Mouse (Mus musculus) gastrocnemius, postnatal 14 days (tissue): ENCODE measurements around the gene Mcat. TPM values are rescaled to one million over a fixed set of nuclear protein-coding genes. Genes with fewer than 3 reads are reported as not detected.
A peak's percentile ranks its signal among the peaks of the same experiment; 100 is the strongest.

Experiments used
- DNase-seq: peaks from one replicate; pipeline ENCODE4 v3.0.0; 2021; ENCODE audit warnings: mixed read lengths
- intact Hi-C: fragments of 180-260 bp; cut with DNase I; formaldehyde crosslinking; loops from one replicate; pipeline ENCODE4 v1.15.1; 2025; ENCODE audit warnings: low total_unique reads
- total RNA-seq, 2 experiments: library from RNA; stranded (reverse); gene quantifications; 2 replicates each; pipeline ENCODE4 v1.2.3; 2021

Gene Mcat
- total RNA-seq, 2 experiments from 2014 or later = 20.4 to 21.9 TPM

GRCm38 (mm10) chr15:83583419-83584156, 20.0 kb upstream of the Mcat start:
- intact Hi-C loops = no loop called here
- DNase-seq = peak; percentile 50

GRCm38 (mm10) chr15:83582931-83583330, 19.3 kb upstream of the Mcat start:
- intact Hi-C loops = no loop called here
- DNase-seq = no peak

DNA sequence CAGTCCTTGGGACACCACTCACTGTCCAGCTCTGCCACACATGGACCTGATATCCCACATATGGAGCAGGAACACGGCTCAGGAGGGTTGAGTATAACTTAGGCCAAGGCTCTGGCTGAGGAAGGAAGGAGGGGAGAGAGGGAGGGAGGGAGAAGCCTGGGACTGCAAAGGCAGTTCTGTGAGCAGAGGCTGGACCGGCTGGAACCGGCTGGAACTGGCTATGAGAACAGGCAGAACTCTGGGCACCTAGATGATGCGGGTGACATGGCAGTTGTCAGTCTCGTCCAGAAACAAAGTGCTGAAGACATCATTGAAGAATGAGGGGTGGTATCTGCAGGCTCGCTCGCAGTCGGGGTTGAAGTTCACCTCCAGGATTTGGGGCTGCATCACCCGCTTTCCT, 13.1 kb upstream of the Mcat start:
- intact Hi-C loops = no loop called here
- no peak for DNase-seq

GRCm38 (mm10) chr15:83575543-83575942, 12.0 kb upstream of the Mcat start:
- no peak for DNase-seq
- intact Hi-C loops = no loop called here

- intact Hi-C loops = no loop called here
- no peak for DNase-seq
Measured at GRCm38 (mm10) chr15:83574731-83575351, 11.3 kb upstream of the Mcat start.

GRCm38 (mm10) chr15:83573606-83574005, 10.0 kb upstream of the Mcat start:
- intact Hi-C loops = no loop called here
- DNase-seq = no peak

DNA sequence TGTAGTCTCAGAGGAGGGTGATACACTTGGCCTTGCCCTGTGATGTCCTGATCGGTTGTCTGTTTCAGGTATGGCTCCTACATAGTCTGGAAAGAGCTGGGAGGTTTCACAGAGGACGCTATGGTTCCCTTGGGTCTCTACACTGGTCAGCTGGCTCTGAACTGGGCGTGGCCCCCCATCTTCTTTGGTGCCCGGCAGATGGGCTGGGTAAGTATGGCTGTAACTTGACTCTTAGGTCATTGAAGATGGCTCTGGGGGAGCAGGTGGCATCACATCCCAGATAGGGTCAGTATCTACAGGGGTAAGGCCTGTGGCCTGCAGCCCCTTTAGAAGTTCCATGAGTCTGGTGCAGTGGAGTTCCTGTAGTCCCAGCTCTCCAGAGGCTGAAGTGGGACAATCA, 8.5 kb upstream of the Mcat start:
- DNase-seq = no peak
- intact Hi-C loops = no loop called here

GRCm38 (mm10) chr15:83571636-83572035, 8.0 kb upstream of the Mcat start:
- intact Hi-C loops = no loop called here
- no peak for DNase-seq

GRCm38 (mm10) chr15:83570641-83571040, 7.1 kb upstream of the Mcat start:
- intact Hi-C loops = no loop called here
- no peak for DNase-seq

- intact Hi-C loops = no loop called here
- DNase-seq = no peak
Measured at GRCm38 (mm10) chr15:83569682-83570081, 6.1 kb upstream of the Mcat start.

- intact Hi-C loops = no loop called here
- DNase-seq = no peak
Measured at GRCm38 (mm10) chr15:83568544-83568943, 5.0 kb upstream of the Mcat start.

- intact Hi-C loops = no loop called here
- no peak for DNase-seq
Measured at GRCm38 (mm10) chr15:83567728-83568127, 4.1 kb upstream of the Mcat start.

GRCm38 (mm10) chr15:83566006-83566405, 2.4 kb upstream of the Mcat start:
- no peak for DNase-seq
- intact Hi-C loops = no loop called here

DNA sequence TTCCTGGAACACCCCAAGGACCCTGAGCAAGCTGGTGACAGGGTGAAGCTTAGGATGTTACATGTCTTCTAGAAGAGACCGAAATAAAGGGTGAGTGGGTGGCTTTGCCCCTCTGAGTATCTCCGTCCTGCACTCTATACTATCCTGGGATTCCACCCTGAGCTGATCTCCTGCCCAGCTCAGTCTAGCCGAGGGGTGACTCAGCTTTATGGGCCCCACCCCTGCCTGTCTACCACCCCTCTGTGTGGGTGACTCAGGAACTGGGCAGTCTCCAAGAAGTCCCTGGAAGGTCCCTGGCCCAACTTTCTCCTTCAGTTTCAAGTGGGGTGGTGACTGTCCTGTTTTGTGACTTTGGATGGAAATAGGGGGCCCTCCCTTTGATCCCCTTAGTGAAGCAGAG, 1.8 kb upstream of the Mcat start:
- peak; percentile 49 for DNase-seq
- intact Hi-C loops = no loop called here

GRCm38 (mm10) chr15:83563857-83564651, 467 bp upstream of the Mcat start:
- intact Hi-C loops = no loop called here
- DNase-seq = no peak

- intact Hi-C loops = no loop called here
- DNase-seq = peak; percentile 90
Measured at GRCm38 (mm10) chr15:83562626-83563270, 839 bp downstream of the Mcat start.

DNA sequence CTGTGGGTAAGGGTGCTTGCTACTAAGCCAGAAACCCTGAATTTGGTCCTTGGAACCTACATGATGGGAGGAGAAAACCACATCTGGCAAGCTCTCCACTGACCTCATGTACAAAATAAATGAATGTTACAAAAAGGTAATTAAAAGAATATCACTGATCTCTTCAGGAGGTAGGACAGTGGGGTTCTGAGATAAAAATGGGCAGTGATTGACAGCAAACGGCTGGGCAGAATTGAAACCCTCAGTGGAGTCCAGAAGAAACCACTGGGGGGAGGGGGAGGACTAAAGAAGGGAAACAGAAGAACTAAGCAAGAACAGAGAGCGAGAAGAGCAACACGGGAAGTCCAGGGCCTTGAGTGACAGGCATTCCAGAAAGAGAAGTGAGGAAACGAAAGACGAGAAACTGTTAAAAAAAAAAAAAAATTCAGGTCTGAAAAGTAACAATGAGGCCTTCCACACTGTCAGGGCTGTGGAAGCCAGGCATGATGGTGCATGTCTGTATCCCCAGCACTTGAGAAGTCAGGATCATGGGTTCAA, 2.6 kb downstream of the Mcat start:
- intact Hi-C loops = no loop called here
- DNase-seq = no peak

GRCm38 (mm10) chr15:83555161-83555974, 8.2 kb downstream of the Mcat start:
- intact Hi-C loops = no loop called here
- peak; percentile 86 for DNase-seq

GRCm38 (mm10) chr15:83553831-83554230, 9.8 kb downstream of the Mcat start:
- DNase-seq = no peak
- intact Hi-C loops = no loop called here
